Mouse (Mus musculus) midbrain, embryonic 16.5 days (tissue): ENCODE data around the gene Sgk2. TPM values are rescaled to one million over a fixed set of nuclear protein-coding genes. Genes with fewer than 3 reads are reported as not detected.
A peak's percentile ranks its signal among the peaks of the same experiment; 100 is the strongest.

Experiments used
- ATAC-seq: fragments of 200-750 bp; cut with Nextera tagmentation; 2 replicates; pipeline ENCODE4 v1.8.0; 2017; ENCODE audit warnings: moderate TSS enrichment
- H3K27ac ChIP-seq: fragments of 300-500 bp; sonication (generic); 2 replicates; pipeline ENCODE4 v1.5.1; 2014; ENCODE audit warnings: mild to moderate bottlenecking, low read length, mixed read lengths
- H3K27me3 ChIP-seq: fragments of 300-500 bp; sonication (generic); 2 replicates; pipeline ENCODE4 v1.6.1; 2014; ENCODE audit warnings: low read depth, low read length, mixed read lengths; ENCODE audit not compliant: control insufficient read depth, insufficient read depth
- H3K36me3 ChIP-seq: fragments of 300-500 bp; sonication (generic); 2 replicates; pipeline ENCODE4 v1.6.1; 2014; ENCODE audit warnings: mild to moderate bottlenecking, low read length, moderate library complexity, mixed read lengths; ENCODE audit not compliant: control insufficient read depth, insufficient read depth
- H3K4me1 ChIP-seq: fragments of 300-500 bp; sonication (generic); 2 replicates; pipeline ENCODE4 v1.6.1; 2014; ENCODE audit warnings: mild to moderate bottlenecking, low read length, mixed read lengths; ENCODE audit not compliant: control insufficient read depth, insufficient read depth
- H3K4me2 ChIP-seq: fragments of 300-500 bp; sonication (generic); 2 replicates; pipeline ENCODE4 v1.6.1; 2014; ENCODE audit warnings: mild to moderate bottlenecking, low read length, mixed read lengths
- H3K4me3 ChIP-seq: fragments of 300-500 bp; sonication (generic); 2 replicates; pipeline ENCODE4 v1.5.1; 2014; ENCODE audit warnings: low read depth, mild to moderate bottlenecking, low read length, moderate library complexity, mixed read lengths
- H3K9ac ChIP-seq: fragments of 300-500 bp; sonication (generic); 2 replicates; pipeline ENCODE4 v1.6.1; 2014; ENCODE audit warnings: low read depth, low read length, mixed read lengths
- H3K9me3 ChIP-seq: fragments of 300-500 bp; sonication (generic); replicated peaks from 2 replicates; pipeline ENCODE4 v1.6.1; 2014; ENCODE audit warnings: mild to moderate bottlenecking, low read length, mixed read lengths; ENCODE audit not compliant: control insufficient read depth, poor library complexity, severe bottlenecking
- WGBS: fragments of 180-500 bp; shearing (Covaris S2); extraction: QIAGEN DNeasy Blood & Tissue Kit; methylation state at CpG from one replicate; pipeline ENCODE4 v1.1.7; 2014; 5-methylcytosine and 5-hydroxymethylcytosine counted together
- polyA plus RNA-seq: library from polyadenylated mRNA; unstranded; fragments of >200 nt; fragmentation: Nextera tagmentation; extraction: Ambion mirVana; gene quantifications from 2 replicates; pipeline ENCODE4 v1.2.1, GENCODE M21; 2015

Sgk2 gene
- polyA plus RNA-seq, 1 experiment from 2014 or later: not detected

DNA sequence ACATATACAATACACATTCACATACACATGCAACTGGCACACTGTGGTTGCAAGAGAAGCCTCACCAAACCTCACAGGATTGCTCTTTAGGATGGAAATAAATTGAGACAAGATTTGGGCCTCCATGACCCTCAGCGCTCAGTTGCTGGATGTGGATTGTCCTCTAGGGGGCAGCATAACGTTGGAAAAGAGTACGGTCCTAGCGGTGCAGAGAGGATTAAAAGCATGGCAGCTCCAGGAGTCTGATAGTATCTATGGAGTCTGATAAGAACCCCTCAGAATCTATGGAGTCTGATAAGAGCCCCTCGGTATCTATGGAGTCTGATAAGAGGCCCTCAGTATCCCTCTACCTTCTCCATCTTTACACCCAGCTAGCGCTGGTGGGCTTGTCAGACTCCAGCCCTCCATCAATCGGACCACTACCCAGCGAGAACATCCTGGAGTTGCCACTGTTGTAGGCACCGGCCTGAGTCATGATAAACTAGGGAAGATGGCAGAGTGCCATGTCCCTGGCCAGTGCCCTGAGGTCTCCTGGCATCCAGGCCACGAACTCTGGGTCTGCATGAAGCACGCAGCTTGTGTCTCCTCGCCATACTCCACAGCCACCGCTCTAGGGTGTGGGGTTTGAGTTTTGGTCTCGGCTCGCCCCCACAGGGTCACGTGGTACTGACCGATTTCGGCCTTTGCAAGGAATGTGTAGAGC, 11.5 kb downstream of the Sgk2 start:
- WGBS: 31% methylated on average over 18 of the region's 18 CpGs
- H3K9ac ChIP-seq: 0 out of 2 replicates have a peak overlapping the region, but pooled peaks have one; percentile 6
- no peak for ATAC-seq
- H3K36me3 ChIP-seq: no peaks in the 10 kb centered on the region
- no peaks in the 10 kb centered on the region for H3K9me3 ChIP-seq
- peak overlapping the region; percentile 36 for H3K4me2 ChIP-seq
- peak overlapping the region; percentile 16; the same call in 1 of the 2 replicates for H3K4me3 ChIP-seq
- H3K27me3 ChIP-seq: peaks cover 3% of the 10 kb centered on the region
- H3K27ac ChIP-seq: no peak overlapping the region
- H3K4me1 ChIP-seq: no peaks in the 10 kb centered on the region

DNA sequence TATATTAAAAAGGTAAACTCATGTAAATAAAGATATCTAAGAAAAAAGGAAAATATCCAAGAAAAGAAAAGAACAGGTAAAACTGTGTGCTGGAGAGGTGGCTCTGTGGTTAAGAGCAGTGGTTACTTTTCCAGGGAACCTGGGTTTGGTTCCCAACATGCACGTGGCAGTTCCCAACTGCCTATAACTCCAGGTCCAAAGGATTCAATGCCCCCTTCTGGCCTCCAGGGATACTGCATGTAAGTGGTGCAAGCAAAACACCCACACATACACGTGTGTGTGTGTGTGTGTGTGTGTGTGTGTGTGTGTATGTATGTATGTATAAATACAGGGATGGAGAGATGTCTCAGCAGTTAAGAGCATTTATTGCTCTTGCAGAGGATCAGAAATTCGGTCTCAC, 12.6 kb downstream of the Sgk2 start:
- H3K4me1 ChIP-seq: no peaks in the 10 kb centered on the region
- no peaks in the 10 kb centered on the region for H3K36me3 ChIP-seq
- no peak overlapping the region for H3K27ac ChIP-seq
- ATAC-seq: no peak
- no peaks in the 10 kb centered on the region for H3K9me3 ChIP-seq
- 20% methylated on average over 3 of the region's 3 CpGs for WGBS
- H3K27me3 ChIP-seq: peaks cover 3% of the 10 kb centered on the region
- no peak overlapping the region for H3K4me2 ChIP-seq
- no peak overlapping the region for H3K9ac ChIP-seq
- H3K4me3 ChIP-seq: no peak overlapping the region

DNA sequence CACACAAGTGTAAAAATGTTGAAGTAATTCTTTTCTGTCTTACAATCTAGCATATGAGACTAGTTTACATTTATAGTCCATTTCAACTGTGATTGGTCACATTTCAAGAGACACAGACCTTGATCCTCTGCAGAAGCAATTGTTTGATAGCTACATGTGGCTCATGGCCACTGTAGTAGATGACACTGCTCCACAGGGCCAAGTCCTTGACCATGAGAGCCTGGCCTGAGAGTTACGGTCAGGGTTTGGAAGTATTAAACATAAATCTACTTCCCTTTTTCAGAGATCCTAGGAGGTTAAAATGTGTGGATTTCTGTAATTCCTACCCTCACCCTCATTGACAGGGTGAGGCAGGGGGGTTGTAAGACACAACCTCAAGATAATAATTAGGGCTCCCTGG, 13.9 kb downstream of the Sgk2 start:
- peaks cover 3% of the 10 kb centered on the region for H3K27me3 ChIP-seq
- no peak overlapping the region for H3K9ac ChIP-seq
- H3K9me3 ChIP-seq: no peaks in the 10 kb centered on the region
- WGBS: 92% methylated on average over 1 of the region's 1 CpGs
- no peak for ATAC-seq
- H3K4me2 ChIP-seq: no peak overlapping the region
- H3K36me3 ChIP-seq: no peaks in the 10 kb centered on the region
- H3K27ac ChIP-seq: no peak overlapping the region
- no peak overlapping the region for H3K4me3 ChIP-seq
- no peaks in the 10 kb centered on the region for H3K4me1 ChIP-seq

DNA sequence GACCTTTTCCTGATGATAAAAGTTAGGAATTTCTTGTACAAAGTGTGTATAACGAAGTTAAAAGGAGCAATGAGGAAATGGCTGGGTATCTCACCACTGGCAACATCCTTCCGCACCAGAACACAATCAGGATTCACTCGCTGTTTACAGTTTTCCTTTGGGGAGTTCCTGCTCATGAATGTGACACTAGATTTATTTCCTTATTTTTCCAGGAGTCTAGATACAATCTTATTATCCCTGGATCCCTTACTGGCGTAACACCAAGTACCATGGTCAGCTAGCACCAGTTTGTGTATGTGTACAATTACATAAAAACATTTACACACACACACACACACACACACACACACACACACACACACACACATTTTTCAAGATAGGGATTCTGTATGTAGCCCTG, 20.2 kb downstream of the Sgk2 start:
- H3K36me3 ChIP-seq: no peaks in the 10 kb centered on the region
- ATAC-seq: no peak
- WGBS: 85% methylated on average over 4 of the region's 4 CpGs
- no peak overlapping the region for H3K27ac ChIP-seq
- H3K4me3 ChIP-seq: no peak overlapping the region
- no peaks in the 10 kb centered on the region for H3K9me3 ChIP-seq
- no peaks in the 10 kb centered on the region for H3K4me1 ChIP-seq
- no peak overlapping the region for H3K9ac ChIP-seq
- peaks cover 3% of the 10 kb centered on the region; the same call in 1 of the 2 replicates for H3K27me3 ChIP-seq
- no peak overlapping the region for H3K4me2 ChIP-seq

DNA sequence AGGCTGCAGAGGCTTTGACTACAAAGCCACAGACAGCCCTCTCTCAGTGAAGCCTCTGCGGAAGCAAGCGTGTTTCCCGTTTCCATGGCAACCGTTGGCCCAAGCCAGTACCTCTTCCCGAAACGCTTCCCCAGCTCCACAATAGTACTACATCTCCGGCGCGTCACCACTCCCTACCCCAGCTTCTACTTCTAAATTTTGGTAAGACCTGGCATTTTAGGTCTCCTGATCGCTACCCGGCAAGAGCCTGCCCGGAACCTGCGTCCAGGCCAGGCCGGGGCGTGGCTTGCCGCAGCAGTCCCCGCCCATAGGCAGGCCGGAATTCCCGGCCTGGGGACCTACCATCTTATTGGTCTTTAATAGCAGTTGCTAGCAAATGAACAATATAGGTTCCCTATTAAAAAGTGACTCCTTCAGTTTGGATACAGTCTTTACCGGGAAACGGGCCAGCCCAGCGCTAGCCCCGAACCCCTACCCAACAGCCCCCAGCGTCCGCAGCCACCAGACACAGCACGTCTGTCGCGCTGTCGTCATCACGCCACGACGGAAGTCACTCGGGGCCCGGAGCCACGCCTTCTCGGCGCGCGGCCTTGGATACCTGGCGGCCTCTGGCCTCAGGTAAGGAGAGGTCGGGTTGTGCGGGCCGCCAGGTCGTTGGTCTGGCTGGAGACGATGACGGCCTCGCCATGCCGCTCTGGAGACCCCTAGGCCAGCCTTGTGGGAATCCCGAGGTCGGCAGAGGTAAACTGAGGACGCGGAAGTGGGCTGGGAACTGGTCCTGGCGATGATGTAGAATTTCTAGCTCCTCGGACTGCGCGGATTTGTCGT, 30.0 kb downstream of the Sgk2 start, which contains the start of gene Ift52:
TSS of gene Ift52 (plus strand) at position 439 of the 828 bp plus-strand sequence.
- H3K4me3 ChIP-seq: peak within 1 kb of the TSS; percentile 94
- no peaks in the 10 kb centered on the region for H3K27me3 ChIP-seq
- peak within 1 kb of the TSS; percentile 86 for H3K27ac ChIP-seq
- ATAC-seq: peak; percentile 96
- H3K4me1 ChIP-seq: peaks cover 12% of the 10 kb centered on the region
- peak within 1 kb of the TSS; percentile 69 for H3K4me2 ChIP-seq
- H3K9me3 ChIP-seq: no peaks in the 10 kb centered on the region
- peak within 1 kb of the TSS; percentile 88 for H3K9ac ChIP-seq
- no peaks in the 10 kb centered on the region for H3K36me3 ChIP-seq
- WGBS: under 1% methylated on average over 57 of the region's 57 CpGs

DNA sequence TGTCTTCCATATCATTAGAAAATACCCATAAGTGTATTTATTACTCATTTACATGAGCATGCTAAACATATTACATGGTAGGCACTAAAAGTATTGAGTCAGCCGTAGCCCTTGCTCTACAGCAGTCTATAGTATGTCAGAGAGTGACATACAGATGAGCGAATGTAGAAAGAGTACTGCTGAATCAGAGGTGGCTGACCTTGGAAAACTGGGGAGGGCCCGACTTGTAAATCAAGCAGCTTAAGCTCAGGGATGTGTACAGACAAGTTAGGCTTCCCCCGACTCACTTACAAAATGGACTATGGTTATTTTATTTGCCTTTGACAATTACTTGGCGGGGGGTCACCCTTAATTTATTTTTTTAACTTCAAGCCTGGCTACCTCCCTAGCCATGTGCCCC, 44.2 kb downstream of the Sgk2 start:
- 92% methylated on average over 5 of the region's 5 CpGs for WGBS
- Histone ChIP-seq H3K4me1 (no peaks in the 10 kb centered on the region), H3K9ac (no peak overlapping the region), H3K27ac (no peak overlapping the region), H3K4me2 (no peak overlapping the region), H3K4me3 (no peak overlapping the region), H3K36me3 (peaks cover 36% of the 10 kb centered on the region), H3K27me3 (no peaks in the 10 kb centered on the region), H3K9me3 (no peaks in the 10 kb centered on the region)
- ATAC-seq: no peak

DNA sequence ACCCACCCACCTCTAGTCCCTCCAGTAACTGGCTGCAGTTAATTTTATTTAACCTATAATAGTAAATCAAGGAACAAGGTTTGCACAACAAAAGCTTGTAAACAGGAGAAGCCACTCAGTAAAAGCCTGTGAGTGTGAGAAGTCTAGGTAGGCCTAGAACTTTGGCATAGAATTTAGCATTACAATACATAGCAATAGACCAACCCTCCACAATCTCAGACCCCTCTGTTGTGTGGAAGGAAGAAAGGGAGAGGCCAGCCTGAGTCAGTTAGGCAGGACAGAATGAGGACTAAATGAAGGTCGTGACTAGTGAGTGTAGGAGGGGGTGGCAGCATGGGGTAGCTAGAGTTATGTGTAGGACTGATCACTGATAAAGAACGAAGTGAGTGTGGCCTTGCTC, 44.6 kb downstream of the Sgk2 start:
- Histone ChIP-seq H3K27ac (no peak overlapping the region), H3K4me2 (no peak overlapping the region), H3K9ac (no peak overlapping the region), H3K36me3 (peaks cover 39% of the 10 kb centered on the region), H3K27me3 (no peaks in the 10 kb centered on the region), H3K4me3 (no peak overlapping the region), H3K9me3 (no peaks in the 10 kb centered on the region), H3K4me1 (no peaks in the 10 kb centered on the region)
- no peak for ATAC-seq
- WGBS: 87% methylated on average over 2 of the region's 2 CpGs

DNA sequence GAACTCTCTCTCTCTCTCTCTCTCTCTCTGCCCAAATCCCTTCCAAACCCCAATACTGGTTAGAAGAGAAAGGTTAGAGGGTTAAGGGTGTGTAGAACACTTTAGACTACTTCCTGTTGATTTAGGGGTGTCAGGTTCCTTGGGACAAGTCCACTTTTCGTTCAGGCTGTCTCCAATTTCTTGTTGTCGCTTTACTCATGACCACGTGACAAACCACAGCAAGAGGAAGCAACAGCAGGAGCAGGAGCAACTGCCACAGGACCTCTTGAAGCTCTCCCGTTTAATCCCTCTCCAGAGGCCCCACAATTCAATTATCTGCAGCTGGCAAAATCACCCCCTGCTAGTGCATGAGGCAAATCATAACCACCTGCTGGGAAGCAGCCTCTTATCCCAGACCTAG, 45.5 kb downstream of the Sgk2 start:
- Histone ChIP-seq H3K27me3 (no peaks in the 10 kb centered on the region), H3K4me3 (no peak overlapping the region), H3K9me3 (no peaks in the 10 kb centered on the region), H3K27ac (no peak overlapping the region), H3K4me1 (no peaks in the 10 kb centered on the region), H3K9ac (no peak overlapping the region), H3K36me3 (peaks cover 42% of the 10 kb centered on the region), H3K4me2 (no peak overlapping the region)
- ATAC-seq: no peak
- 42% methylated on average over 4 of the region's 4 CpGs for WGBS

DNA sequence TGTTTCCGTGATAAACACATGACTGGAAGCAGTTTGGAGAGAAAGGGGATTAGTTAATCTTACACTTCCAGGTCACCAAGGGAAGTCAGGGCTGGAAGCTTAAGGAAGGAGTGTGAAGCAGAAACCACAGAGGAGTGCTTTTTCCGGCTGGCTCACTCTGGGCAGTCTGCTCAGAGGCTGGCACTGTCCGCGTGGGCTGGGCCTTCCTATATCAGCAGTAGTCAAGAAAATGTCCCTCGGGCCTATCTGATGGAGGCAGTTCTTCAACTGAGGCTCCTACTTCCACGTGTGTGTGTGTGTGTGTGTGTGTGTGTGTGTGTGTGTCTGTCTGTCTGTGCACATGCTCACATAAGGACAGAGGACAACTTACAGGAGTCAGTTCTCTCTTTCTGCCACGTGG, 52.8 kb downstream of the Sgk2 start:
- H3K4me1 ChIP-seq: no peaks in the 10 kb centered on the region
- no peak for ATAC-seq
- 93% methylated on average over 7 of the region's 7 CpGs for WGBS

More for the DNA sequence above, 52.8 kb downstream of the Sgk2 start:
- Histone ChIP-seq H3K4me2 (no peak overlapping the region), H3K9me3 (no peaks in the 10 kb centered on the region), H3K9ac (no peak overlapping the region), H3K27ac (no peak overlapping the region), H3K36me3 (peaks cover 31% of the 10 kb centered on the region), H3K27me3 (no peaks in the 10 kb centered on the region), H3K4me3 (no peak overlapping the region)
